ENCODE assay signal across 11 mouse cellular contexts in the genomic region with DNA sequence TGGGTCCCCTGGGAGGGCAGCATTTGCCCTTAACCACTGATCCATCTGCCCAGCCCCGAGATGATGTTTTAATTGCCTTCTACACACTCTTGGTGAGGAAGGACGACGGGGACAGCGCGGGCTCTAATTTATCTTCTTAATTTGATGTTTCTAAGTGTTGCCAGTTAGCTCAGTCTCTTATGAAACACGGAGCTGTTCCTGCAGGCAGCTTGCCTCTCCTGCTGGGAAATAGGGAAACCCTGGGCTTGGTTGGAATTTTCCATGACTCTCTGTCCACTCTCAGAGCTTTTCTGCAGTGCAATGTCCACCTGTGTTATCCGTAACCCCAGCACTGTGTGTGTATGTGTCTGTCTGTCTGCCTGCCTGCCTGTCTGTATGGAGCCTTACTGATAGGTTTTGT. TPM values are rescaled to one million over a fixed set of nuclear protein-coding genes. Genes with fewer than 3 reads are reported as not detected.
DNase-seq lines count a peak whose midpoint lies in the region; ATAC-seq and TF ChIP-seq lines count a peak whose summit lies in the region.
"Had no signal": no experiment of that assay in that cellular context is flagged by ENCODE, and none has a peak within 500 bp of the region (broad histone marks: within the 10 kb centered on the region; RNA-seq: fewer than 3 reads in every experiment).

No protein-coding gene starts in this region.

- peak overlapping the region; percentile 91 for H3K27ac ChIP-seq in layer of hippocampus, adult 2 months
- H3K27ac ChIP-seq: liver, embryonic 15.5 days had no signal

- no peak for DNase-seq in frontal cortex, postnatal 25 days (ENCODE audit: low spot score in 2 of 2)
- DNase-seq in layer of hippocampus, adult 2 months (ENCODE audit: low spot score in 2 of 2), result no peak
- DNase-seq in layer of hippocampus, adult 9-10 months (ENCODE audit: low spot score), result no peak
- peak; percentile 93 for DNase-seq in brain, adult 2 months (ENCODE audit: low read depth, low spot score)
- peak; percentile 60 to 73 for DNase-seq in cerebellum, postnatal 36 days
- no peak for DNase-seq in urinary bladder, postnatal 36 days (ENCODE audit: low spot score in 2 of 2)
- DNase-seq: adrenal gland, postnatal 25 days; gastrocnemius, postnatal 36 days; kidney, postnatal 14 days had no signal

- no peak overlapping the region; the same call in 1 of the 2 replicates for H3K4me3 ChIP-seq in layer of hippocampus, adult 2 months
- H3K4me3 ChIP-seq: liver, embryonic 15.5 days had no signal

- no peak for TF ChIP-seq CTCF in layer of hippocampus, adult 2 months (conservative IDR thresholded peaks at IDR 0.05)

- ATAC-seq in frontal cortex, adult (ENCODE audit: low TSS enrichment), result peak; percentile 60

RNA-seq across cellular contexts. Expression of gene Crebrf, which starts 22.0 kb away (rescaled TPM):
- 100 to 1,000 TPM; 127 to 134 TPM for total RNA-seq in layer of hippocampus, adult 2 months (2021)

RNA-seq across cellular contexts. Expression of gene Atp6v0e, which starts 30.4 kb away (rescaled TPM):
- total RNA-seq in layer of hippocampus, adult 2 months (2021), result 10 to 100 TPM; 47.0 to 56.7 TPM

Comparison
In these comparisons a context has a peak if more than half of its experiments do, and no peak if none do; other contexts are left out.
1. DNase-seq: peak in brain, adult 2 months (single experiment) and cerebellum, postnatal 36 days (2 of 2); none in frontal cortex, postnatal 25 days (0 of 2), layer of hippocampus, adult 2 months (0 of 2), layer of hippocampus, adult 9-10 months (single experiment) and urinary bladder, postnatal 36 days (0 of 2).